Mouse (Mus musculus): Measurements from ENCODE around the gene Myo5c. TPM values are rescaled to one million over a fixed set of nuclear protein-coding genes. Genes with fewer than 3 reads are reported as not detected.

The Myo5c gene
- polyA plus RNA-seq, 1 experiment: 0.81 TPM

- Histone ChIP-seq H3K27me3 (ENCODE audit: control insufficient read depth, insufficient read depth, low read length) (no peaks in the 10 kb centered on the region), H3K4me3 (ENCODE audit: extremely low read depth, insufficient read depth, insufficient read length) (no peak overlapping the region), H3K27ac (ENCODE audit: insufficient read depth, low read length) (no peak overlapping the region), H3K36me3 (ENCODE audit: control insufficient read depth, insufficient read depth, low read length) (no peaks in the 10 kb centered on the region), H3K4me1 (ENCODE audit: control insufficient read depth, insufficient read depth, insufficient read length) (no peaks in the 10 kb centered on the region)
- no peak for DNase-seq (ENCODE audit: low read depth in 1 of 2, low spot score in 2 of 2)
- TF ChIP-seq CTCF (IDR thresholded peaks at IDR 0.05; ENCODE audit: extremely low read depth, insufficient read depth, insufficient read length, insufficient replicate concordance) (no peak), POLR2A (IDR thresholded peaks at IDR 0.05; ENCODE audit: low read depth, low read length) (no peak)
- WGBS: 92% methylated on average over 9 of the region's 9 CpGs
Measured at GRCm38 (mm10) chr9:75275051-75275450, 43.2 kb downstream of the Myo5c start.

- Histone ChIP-seq H3K4me3 (ENCODE audit: extremely low read depth, insufficient read depth, insufficient read length) (no peak overlapping the region), H3K27me3 (ENCODE audit: control insufficient read depth, insufficient read depth, low read length) (no peaks in the 10 kb centered on the region), H3K4me1 (ENCODE audit: control insufficient read depth, insufficient read depth, insufficient read length) (no peaks in the 10 kb centered on the region), H3K36me3 (ENCODE audit: control insufficient read depth, insufficient read depth, low read length) (no peaks in the 10 kb centered on the region), H3K27ac (ENCODE audit: insufficient read depth, low read length) (no peak overlapping the region)
- peak in 1 of 2 experiments; percentile 39 for DNase-seq (ENCODE audit: low read depth in 1 of 2, low spot score in 2 of 2)
- TF ChIP-seq CTCF (IDR thresholded peaks at IDR 0.05; ENCODE audit: extremely low read depth, insufficient read depth, insufficient read length, insufficient replicate concordance) (peak; percentile 34; the same call in 1 of the 2 replicates), POLR2A (IDR thresholded peaks at IDR 0.05; ENCODE audit: low read depth, low read length) (no peak)
- WGBS: 71% methylated on average over 5 of the region's 5 CpGs
Measured at GRCm38 (mm10) chr9:75280814-75281213, 49.0 kb downstream of the Myo5c start.

- Histone ChIP-seq H3K36me3 (ENCODE audit: control insufficient read depth, insufficient read depth, low read length) (no peaks in the 10 kb centered on the region), H3K27me3 (ENCODE audit: control insufficient read depth, insufficient read depth, low read length) (no peaks in the 10 kb centered on the region), H3K4me3 (ENCODE audit: extremely low read depth, insufficient read depth, insufficient read length) (no peak overlapping the region), H3K27ac (ENCODE audit: insufficient read depth, low read length) (no peak overlapping the region), H3K4me1 (ENCODE audit: control insufficient read depth, insufficient read depth, insufficient read length) (no peaks in the 10 kb centered on the region)
- no peak for DNase-seq (ENCODE audit: low read depth in 1 of 2, low spot score in 2 of 2)
- TF ChIP-seq CTCF (IDR thresholded peaks at IDR 0.05; ENCODE audit: extremely low read depth, insufficient read depth, insufficient read length, insufficient replicate concordance) (no peak), POLR2A (IDR thresholded peaks at IDR 0.05; ENCODE audit: low read depth, low read length) (no peak)
- WGBS: 66% methylated on average over 2 of the region's 2 CpGs
Measured at GRCm38 (mm10) chr9:75282179-75282578, 50.4 kb downstream of the Myo5c start.

- H3K4me3 ChIP-seq (ENCODE audit: extremely low read depth, insufficient read depth, insufficient read length): no peak overlapping the region
- DNase-seq (ENCODE audit: low read depth in 1 of 2, low spot score in 2 of 2): peak; percentile 25 to 28
- no peak for TF ChIP-seq POLR2A (IDR thresholded peaks at IDR 0.05; ENCODE audit: low read depth, low read length)
- peak; percentile 60; the same call in 1 of the 2 replicates for TF ChIP-seq CTCF (IDR thresholded peaks at IDR 0.05; ENCODE audit: extremely low read depth, insufficient read depth, insufficient read length, insufficient replicate concordance)
- H3K4me1 ChIP-seq (ENCODE audit: control insufficient read depth, insufficient read depth, insufficient read length): no peaks in the 10 kb centered on the region
- no peaks in the 10 kb centered on the region for H3K36me3 ChIP-seq (ENCODE audit: control insufficient read depth, insufficient read depth, low read length)
- H3K27me3 ChIP-seq (ENCODE audit: control insufficient read depth, insufficient read depth, low read length): no peaks in the 10 kb centered on the region
- 16% methylated on average over 3 of the region's 3 CpGs for WGBS
- H3K27ac ChIP-seq (ENCODE audit: insufficient read depth, low read length): no peak overlapping the region
Measured at GRCm38 (mm10) chr9:75282830-75283229, 51.0 kb downstream of the Myo5c start.

- H3K27ac ChIP-seq (ENCODE audit: insufficient read depth, low read length): no peak overlapping the region
- no peak for TF ChIP-seq POLR2A (IDR thresholded peaks at IDR 0.05; ENCODE audit: low read depth, low read length)
- TF ChIP-seq CTCF (IDR thresholded peaks at IDR 0.05; ENCODE audit: extremely low read depth, insufficient read depth, insufficient read length, insufficient replicate concordance): no peak
- no peaks in the 10 kb centered on the region for H3K27me3 ChIP-seq (ENCODE audit: control insufficient read depth, insufficient read depth, low read length)
- WGBS: 86% methylated on average over 8 of the region's 8 CpGs
- no peak for DNase-seq (ENCODE audit: low read depth in 1 of 2, low spot score in 2 of 2)
- no peak overlapping the region for H3K4me3 ChIP-seq (ENCODE audit: extremely low read depth, insufficient read depth, insufficient read length)
- no peaks in the 10 kb centered on the region for H3K36me3 ChIP-seq (ENCODE audit: control insufficient read depth, insufficient read depth, low read length)
- no peaks in the 10 kb centered on the region for H3K4me1 ChIP-seq (ENCODE audit: control insufficient read depth, insufficient read depth, insufficient read length)
Measured at GRCm38 (mm10) chr9:75283636-75284035, 51.8 kb downstream of the Myo5c start.

- no peaks in the 10 kb centered on the region for H3K4me1 ChIP-seq (ENCODE audit: control insufficient read depth, insufficient read depth, insufficient read length)
- H3K4me3 ChIP-seq (ENCODE audit: extremely low read depth, insufficient read depth, insufficient read length): no peak overlapping the region
- TF ChIP-seq CTCF (IDR thresholded peaks at IDR 0.05; ENCODE audit: extremely low read depth, insufficient read depth, insufficient read length, insufficient replicate concordance) (no peak), POLR2A (IDR thresholded peaks at IDR 0.05; ENCODE audit: low read depth, low read length) (no peak)
- no peaks in the 10 kb centered on the region for H3K36me3 ChIP-seq (ENCODE audit: control insufficient read depth, insufficient read depth, low read length)
- no peak for DNase-seq (ENCODE audit: low read depth in 1 of 2, low spot score in 2 of 2)
- WGBS: 89% methylated on average over 6 of the region's 6 CpGs
- no peaks in the 10 kb centered on the region for H3K27me3 ChIP-seq (ENCODE audit: control insufficient read depth, insufficient read depth, low read length)
- no peak overlapping the region for H3K27ac ChIP-seq (ENCODE audit: insufficient read depth, low read length)
Measured at GRCm38 (mm10) chr9:75285363-75285762, 53.5 kb downstream of the Myo5c start.

GRCm38 (mm10) chr9:75287636-75288035 lies 55.8 kb downstream of the Myo5c start:
- TF ChIP-seq POLR2A (IDR thresholded peaks at IDR 0.05; ENCODE audit: low read depth, low read length): no peak
- no peak for TF ChIP-seq CTCF (IDR thresholded peaks at IDR 0.05; ENCODE audit: extremely low read depth, insufficient read depth, insufficient read length, insufficient replicate concordance)
- no peaks in the 10 kb centered on the region for H3K27me3 ChIP-seq (ENCODE audit: control insufficient read depth, insufficient read depth, low read length)
- H3K27ac ChIP-seq (ENCODE audit: insufficient read depth, low read length): no peak overlapping the region
- H3K36me3 ChIP-seq (ENCODE audit: control insufficient read depth, insufficient read depth, low read length): no peaks in the 10 kb centered on the region
- DNase-seq (ENCODE audit: low read depth in 1 of 2, low spot score in 2 of 2): no peak
- no peaks in the 10 kb centered on the region for H3K4me1 ChIP-seq (ENCODE audit: control insufficient read depth, insufficient read depth, insufficient read length)
- no peak overlapping the region for H3K4me3 ChIP-seq (ENCODE audit: extremely low read depth, insufficient read depth, insufficient read length)
- 92% methylated on average over 6 of the region's 6 CpGs for WGBS
